Mouse (Mus musculus): ENCODE data around the gene Caml. TPM values are rescaled to one million over a fixed set of nuclear protein-coding genes. Genes with fewer than 3 reads are reported as not detected.
"Not testable (repeated sequence)": the region's sequence is repeated elsewhere in the genome, so short reads cannot be mapped to it uniquely, and the experiment has no call there.

Caml gene
- 78.8 and 80.7 TPM in 2 replicates for polyA plus RNA-seq (2016; fragmentation: Nextera tagmentation; extraction: Ambion mirVana)

- Histone ChIP-seq H3K36me3 (peaks cover 16% of the 10 kb centered on the region), H3K9me3 (no peaks in the 10 kb centered on the region), H3K27me3 (replicated peaks) (no peaks in the 10 kb centered on the region), H3K4me2 (replicated peaks) (peak within 1 kb of the TSS; percentile 79), H3K4me1 (peaks cover 19% of the 10 kb centered on the region), H3K9ac (peak within 1 kb of the TSS; percentile 76), H3K27ac (peak within 1 kb of the TSS; percentile 81; the same call in 1 of the 2 replicates), H3K4me3 (peak within 1 kb of the TSS; percentile 62)
- under 1% methylated on average over 59 of the region's 59 CpGs for WGBS
- peak; percentile 99 for ATAC-seq (ENCODE audit: low FRiP score, low read depth)
These were observed at the start of gene Caml for GRCm38 (mm10) chr13:55622649-55623541. Gene Caml, plus strand, starts transcription at chr13:55623005.

DNA sequence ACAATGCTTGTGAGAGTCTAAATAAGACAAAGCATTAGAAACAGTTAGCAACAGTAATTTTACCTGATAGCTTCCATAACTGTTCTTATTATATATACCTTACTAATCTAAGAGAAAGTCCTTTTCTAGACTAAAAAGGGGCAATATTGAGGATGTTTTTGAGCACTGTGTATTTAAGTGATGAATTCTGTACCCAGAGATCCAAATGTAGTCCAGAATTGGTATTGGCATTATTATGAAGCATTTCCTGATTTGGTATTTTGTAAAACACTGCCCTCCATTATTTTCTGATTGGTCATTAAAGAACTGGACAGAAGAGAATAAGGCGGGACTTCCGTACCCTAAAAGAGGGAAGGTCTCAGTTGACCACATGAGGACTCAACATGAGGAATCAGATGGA is 49.4 kb upstream of the Caml start, which contains the start of gene Tmed9:
TSS of gene Tmed9 (plus strand) at position 301 of the 400 bp plus-strand sequence.
- H3K9ac ChIP-seq = no peak within 1 kb of the TSS
- no peak within 1 kb of the TSS for H3K4me3 ChIP-seq
- H3K27me3 ChIP-seq (replicated peaks) = no peaks in the 10 kb centered on the region
- H3K4me2 ChIP-seq (replicated peaks) = no peak within 1 kb of the TSS
- no peaks in the 10 kb centered on the region for H3K36me3 ChIP-seq
- H3K4me1 ChIP-seq = peaks cover 17% of the 10 kb centered on the region
- WGBS = 98% methylated on average over 2 of the region's 2 CpGs
- no peak for ATAC-seq (ENCODE audit: low FRiP score, low read depth)
- no peaks in the 10 kb centered on the region for H3K9me3 ChIP-seq
- H3K27ac ChIP-seq = no peak within 1 kb of the TSS

DNA sequence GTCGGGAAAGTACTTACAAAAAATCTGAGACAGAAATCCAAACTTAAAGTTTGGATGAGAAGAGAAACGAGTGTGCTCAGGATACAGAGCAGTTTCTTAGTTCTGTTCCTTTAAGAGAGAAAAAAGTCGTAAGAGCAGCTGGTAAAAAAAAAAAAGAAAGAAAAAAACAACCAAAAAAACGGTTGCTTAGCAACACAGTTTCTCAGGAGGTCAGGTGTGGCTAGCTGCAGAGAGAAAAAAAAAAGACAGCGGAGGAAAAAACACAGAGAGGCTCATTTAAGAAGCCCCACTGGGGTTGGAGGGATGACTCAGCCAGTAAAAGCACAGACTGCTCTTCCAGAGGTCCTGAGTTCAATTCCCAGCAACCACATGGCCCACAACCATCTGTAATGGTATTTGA is 48.5 kb upstream of the Caml start:
- WGBS = 76% methylated on average over 5 of the region's 5 CpGs
- Histone ChIP-seq H3K4me3 (no peak overlapping the region), H3K27me3 (replicated peaks) (no peaks in the 10 kb centered on the region), H3K4me2 (replicated peaks) (no peak overlapping the region), H3K27ac (no peak overlapping the region), H3K4me1 (peaks cover 12% of the 10 kb centered on the region), H3K9ac (no peak overlapping the region), H3K36me3 (no peaks in the 10 kb centered on the region), H3K9me3 (no peaks in the 10 kb centered on the region)
- ATAC-seq (ENCODE audit: low FRiP score, low read depth) = no peak

- Histone ChIP-seq H3K36me3 (no peaks in the 10 kb centered on the region), H3K4me3 (no peak overlapping the region), H3K4me2 (replicated peaks) (no peak overlapping the region), H3K27me3 (replicated peaks) (no peaks in the 10 kb centered on the region), H3K27ac (no peak overlapping the region), H3K9ac (no peak overlapping the region), H3K4me1 (peaks cover 5% of the 10 kb centered on the region; the same call in 1 of the 2 replicates), H3K9me3 (no peaks in the 10 kb centered on the region)
- ATAC-seq (ENCODE audit: low FRiP score, low read depth) = no peak
- 66% methylated on average over 5 of the region's 5 CpGs for WGBS
These were observed 46.9 kb upstream of the Caml start for GRCm38 (mm10) chr13:55575932-55576331.

GRCm38 (mm10) chr13:55576872-55577271 is 45.9 kb upstream of the Caml start:
- H3K9ac ChIP-seq; H3K27ac ChIP-seq; H3K36me3 ChIP-seq; H3K4me1 ChIP-seq; ATAC-seq (ENCODE audit: low FRiP score, low read depth); H3K9me3 ChIP-seq; H3K27me3 ChIP-seq (replicated peaks); H3K4me3 ChIP-seq; H3K4me2 ChIP-seq (replicated peaks): not testable (repeated sequence)
- WGBS = 86% methylated on average over 7 of the region's 7 CpGs

- ATAC-seq (ENCODE audit: low FRiP score, low read depth) = no peak
- Histone ChIP-seq H3K4me3 (no peak overlapping the region), H3K4me2 (replicated peaks) (no peak overlapping the region), H3K27ac (no peak overlapping the region), H3K36me3 (no peaks in the 10 kb centered on the region), H3K4me1 (no peaks in the 10 kb centered on the region), H3K9ac (no peak overlapping the region), H3K9me3 (no peaks in the 10 kb centered on the region), H3K27me3 (replicated peaks) (no peaks in the 10 kb centered on the region)
- WGBS = 82% methylated on average over 4 of the region's 4 CpGs
These were observed 44.7 kb upstream of the Caml start for GRCm38 (mm10) chr13:55578086-55578485.

DNA sequence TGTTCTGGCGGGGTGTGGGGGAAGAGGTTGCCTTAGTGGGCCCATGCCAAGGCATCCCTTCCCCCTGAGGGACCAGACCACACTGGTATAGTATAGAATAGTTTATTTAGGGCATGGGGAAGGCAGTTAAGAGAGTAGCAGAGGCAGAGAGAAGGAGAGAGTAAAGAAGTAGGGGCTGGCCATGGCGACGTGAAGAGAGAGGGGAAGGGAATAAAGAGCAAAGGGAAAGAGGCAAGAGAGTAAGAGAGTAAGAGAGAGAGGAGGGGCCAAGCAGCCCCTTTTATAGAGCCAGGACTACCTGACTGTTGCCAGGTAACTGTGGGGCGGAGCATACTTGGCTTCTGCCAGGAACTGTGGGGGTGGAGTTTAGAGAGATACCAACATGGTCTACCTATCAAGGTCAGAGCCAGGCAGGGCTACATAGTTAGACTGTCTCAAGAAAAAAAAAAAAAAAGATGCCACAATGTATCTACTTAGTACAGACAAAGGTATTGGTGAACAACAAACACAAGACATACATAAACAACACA is 30.8 kb upstream of the Caml start:
- Histone ChIP-seq H3K4me3 (no peak overlapping the region), H3K36me3 (peaks cover 28% of the 10 kb centered on the region), H3K4me2 (replicated peaks) (no peak overlapping the region), H3K27me3 (replicated peaks) (no peaks in the 10 kb centered on the region), H3K27ac (no peak overlapping the region), H3K4me1 (peaks cover 11% of the 10 kb centered on the region), H3K9ac (no peak overlapping the region), H3K9me3 (no peaks in the 10 kb centered on the region)
- 81% methylated on average over 4 of the region's 4 CpGs for WGBS
- ATAC-seq (ENCODE audit: low FRiP score, low read depth) = no peak

DNA sequence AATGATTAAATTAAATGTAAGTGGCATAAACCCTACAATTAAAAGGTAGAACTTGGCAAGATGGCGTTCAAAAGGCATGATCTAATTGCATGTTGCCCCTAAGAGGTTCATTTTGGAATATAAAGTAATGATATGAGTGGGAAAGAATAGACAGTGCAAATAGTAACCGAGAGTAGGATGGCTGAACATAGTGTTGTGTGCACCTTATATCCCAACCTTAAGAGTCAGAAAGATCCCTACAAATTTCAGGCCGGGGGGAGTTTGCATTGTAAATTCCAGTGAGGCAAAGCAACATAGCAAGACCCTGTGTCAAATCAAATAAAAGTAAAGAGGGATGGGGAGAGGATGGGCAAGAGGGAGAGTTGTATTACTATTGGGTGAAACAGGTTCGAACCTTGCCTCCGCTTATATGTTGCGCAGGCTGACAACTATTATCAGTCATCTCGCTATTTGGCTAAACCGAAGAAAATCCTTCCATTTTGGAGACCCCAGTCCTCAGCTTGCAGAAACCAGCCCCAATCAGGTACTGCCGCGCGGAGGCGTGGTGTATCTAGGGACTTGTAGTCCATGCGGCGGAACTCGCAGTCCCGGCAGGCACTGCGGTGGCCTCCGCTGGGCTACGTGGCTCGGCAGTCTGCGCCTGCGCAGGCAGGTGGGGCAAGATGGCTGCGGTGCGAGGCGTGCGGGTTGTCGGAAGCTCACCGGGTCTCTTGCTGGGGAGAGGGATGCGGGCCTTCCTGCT is 30.1 kb upstream of the Caml start:
- ATAC-seq (ENCODE audit: low FRiP score, low read depth) = peak; percentile 98
- WGBS = 6% methylated on average over 29 of the region's 29 CpGs
- Histone ChIP-seq H3K36me3 (peaks cover 32% of the 10 kb centered on the region), H3K27ac (no peak overlapping the region), H3K9me3 (no peaks in the 10 kb centered on the region), H3K4me3 (peak overlapping the region; percentile 77), H3K9ac (peak overlapping the region; percentile 84), H3K4me1 (peaks cover 11% of the 10 kb centered on the region), H3K27me3 (replicated peaks) (no peaks in the 10 kb centered on the region), H3K4me2 (replicated peaks) (peak overlapping the region; percentile 76)

DNA sequence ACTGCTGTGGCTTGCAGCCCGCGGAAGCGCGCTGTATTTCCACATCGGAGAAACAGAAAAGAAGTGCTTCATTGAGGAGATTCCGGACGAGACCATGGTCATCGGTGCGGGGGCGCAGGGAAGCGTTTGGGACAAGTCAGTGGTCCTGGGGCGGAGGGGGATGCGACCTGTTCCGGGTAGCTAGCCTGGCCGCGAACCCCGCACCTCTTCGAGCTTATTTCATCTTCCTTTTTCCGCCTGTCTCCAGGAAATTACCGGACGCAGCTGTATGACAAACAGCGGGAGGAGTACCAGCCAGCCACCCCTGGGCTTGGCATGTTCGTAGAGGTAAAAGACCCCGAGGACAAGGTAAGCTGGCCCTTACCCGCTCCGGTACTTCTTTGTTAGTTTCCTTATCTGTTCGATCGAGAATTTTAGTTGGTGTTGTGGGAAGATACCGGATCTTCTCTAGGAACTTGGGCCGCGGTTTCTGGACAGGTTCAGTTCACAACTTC is 29.5 kb upstream of the Caml start:
- ATAC-seq (ENCODE audit: low FRiP score, low read depth) = peak; percentile 64
- peaks cover 11% of the 10 kb centered on the region for H3K4me1 ChIP-seq
- H3K9me3 ChIP-seq = no peaks in the 10 kb centered on the region
- peak overlapping the region; percentile 76 for H3K4me2 ChIP-seq (replicated peaks)
- peak overlapping the region; percentile 77 for H3K4me3 ChIP-seq
- 1% methylated on average over 31 of the region's 31 CpGs for WGBS
- H3K27ac ChIP-seq = no peak overlapping the region
- H3K36me3 ChIP-seq = peaks cover 39% of the 10 kb centered on the region
- H3K9ac ChIP-seq = peak overlapping the region; percentile 84
- no peaks in the 10 kb centered on the region for H3K27me3 ChIP-seq (replicated peaks)

- 91% methylated on average over 12 of the region's 12 CpGs for WGBS
- no peak for ATAC-seq (ENCODE audit: low FRiP score, low read depth)
- H3K4me3 ChIP-seq = no peak overlapping the region
- peaks cover 41% of the 10 kb centered on the region for H3K36me3 ChIP-seq
- peaks cover 11% of the 10 kb centered on the region for H3K4me1 ChIP-seq
- H3K9me3 ChIP-seq = no peaks in the 10 kb centered on the region
- no peak overlapping the region for H3K27ac ChIP-seq
- no peaks in the 10 kb centered on the region for H3K27me3 ChIP-seq (replicated peaks)
- no peak overlapping the region for H3K4me2 ChIP-seq (replicated peaks)
- H3K9ac ChIP-seq = 0 out of 2 replicates have a peak overlapping the region, but pooled peaks have one; percentile 26
These were observed 27.4 kb upstream of the Caml start for GRCm38 (mm10) chr13:55595375-55595774.

GRCm38 (mm10) chr13:55596802-55597201 is 26.0 kb upstream of the Caml start:
- Histone ChIP-seq H3K4me3 (no peak overlapping the region), H3K27ac (no peak overlapping the region), H3K4me1 (peaks cover 16% of the 10 kb centered on the region), H3K9me3 (no peaks in the 10 kb centered on the region), H3K4me2 (replicated peaks) (no peak overlapping the region), H3K9ac (no peak overlapping the region), H3K27me3 (replicated peaks) (no peaks in the 10 kb centered on the region), H3K36me3 (peaks cover 41% of the 10 kb centered on the region)
- no peak for ATAC-seq (ENCODE audit: low FRiP score, low read depth)
- 95% methylated on average over 12 of the region's 12 CpGs for WGBS

All from neural tube, embryonic 12.5 days (tissue).